Comparison of ENCODE assay signal across 8 mouse cellular contexts in the genomic region with DNA sequence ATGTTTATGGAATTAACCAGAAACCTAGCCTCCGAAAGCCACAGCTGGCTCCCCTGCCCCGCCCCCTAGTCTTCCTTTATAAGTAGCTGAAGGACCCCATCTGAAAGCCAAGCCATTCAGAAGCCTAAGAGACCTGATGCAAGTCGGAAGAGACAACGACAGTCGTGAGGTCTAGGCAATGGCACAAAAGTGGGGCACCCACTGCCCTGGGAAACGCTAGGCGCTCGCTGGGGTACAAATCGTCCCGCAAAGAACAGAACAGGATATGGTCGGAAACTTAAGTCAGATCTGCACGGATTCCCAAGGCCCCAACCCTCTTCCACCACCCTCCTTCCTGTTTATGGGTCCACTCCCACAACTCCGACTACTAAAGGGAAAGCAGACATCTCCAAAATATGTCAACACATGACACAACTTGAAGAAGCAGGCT. TPM values are rescaled to one million over a fixed set of nuclear protein-coding genes. Genes with fewer than 3 reads are reported as not detected.
DNase-seq lines count a peak whose midpoint lies in the region; ATAC-seq and TF ChIP-seq lines count a peak whose summit lies in the region.

No protein-coding gene starts in this region.

- no peak for TF ChIP-seq POLR2A in kidney, adult 2 months (IDR thresholded peaks at IDR 0.05; ENCODE audit: low read depth, low read length)
- TF ChIP-seq POLR2A in MEL (IDR thresholded peaks at IDR 0.05; ENCODE audit: control insufficient read depth in 1 of 2, insufficient read depth in 1 of 2, low read depth in 1 of 2, low read length in 2 of 2, poor library complexity in 1 of 2) (no peak), myocyte (IDR thresholded peaks at IDR 0.05; ENCODE audit: insufficient read length, low read depth) (no peak)

- no peak for ATAC-seq in forebrain, embryonic 11.5 days (replicated peaks; ENCODE audit: low FRiP score)

- no peaks in the 10 kb centered on the region for H3K9me3 ChIP-seq in MEL (replicated peaks; ENCODE audit: insufficient read depth, low read length)
- no peaks in the 10 kb centered on the region for H3K9me3 ChIP-seq in forebrain, embryonic 11.5 days (ENCODE audit: control insufficient read depth, low read length)
- no peaks in the 10 kb centered on the region for H3K9me3 ChIP-seq in limb, embryonic 10.5 days (replicated peaks)

- H3K9ac ChIP-seq in MEL (ENCODE audit: control insufficient read depth, low read depth, low read length, poor library complexity, severe bottlenecking), result peak overlapping the region; percentile 95
- peak overlapping the region; percentile 83 for H3K9ac ChIP-seq in forebrain, embryonic 11.5 days (ENCODE audit: low read length)

- peaks cover 12% of the 10 kb centered on the region; the same call in 1 of the 2 replicates for H3K4me1 ChIP-seq in kidney, adult 2 months (ENCODE audit: control insufficient read depth, insufficient read depth, low read length)
- H3K4me1 ChIP-seq in MEL (ENCODE audit: control insufficient read depth in 1 of 2, insufficient read depth in 2 of 2, low read length in 2 of 2), result peaks cover 5 to 12% of the 10 kb centered on the region in 2 experiments; a peak in 2 of 4 replicates
- H3K4me1 ChIP-seq in forebrain, embryonic 11.5 days (replicated peaks; ENCODE audit: control insufficient read depth, insufficient read depth, low read length), result peaks cover 2% of the 10 kb centered on the region; the same call in 1 of the 2 replicates
- H3K4me1 ChIP-seq in limb, embryonic 10.5 days, result peaks cover 21% of the 10 kb centered on the region

- WGBS in kidney, adult 2 months, result 5% methylated on average over 13 of the region's 13 CpGs
- WGBS in forebrain, embryonic 11.5 days, result 8% methylated on average over 13 of the region's 13 CpGs
- WGBS in limb, embryonic 10.5 days, result 8% methylated on average over 13 of the region's 13 CpGs

- TF ChIP-seq EP300 in MEL (IDR thresholded peaks at IDR 0.05; ENCODE audit: low read depth in 1 of 2, low read length in 2 of 2), result no peak

- H3K4me2 ChIP-seq in forebrain, embryonic 11.5 days (ENCODE audit: low read depth, low read length, severe bottlenecking), result peak overlapping the region; percentile 69
- H3K4me2 ChIP-seq in myocyte (ENCODE audit: low read depth), result peak overlapping the region; percentile 91

- TF ChIP-seq CTCF in kidney, adult 2 months (conservative IDR thresholded peaks at IDR 0.05; ENCODE audit: insufficient read depth, insufficient read length, low read depth, low read length), result no peak
- TF ChIP-seq CTCF in MEL (IDR thresholded peaks at IDR 0.05 in 2 of 3, conservative IDR thresholded peaks at IDR 0.05 in 1 of 3; ENCODE audit: control insufficient read depth in 1 of 3, insufficient read depth in 1 of 3, low read depth in 2 of 3, low read length in 3 of 3, poor library complexity in 1 of 3, severe bottlenecking in 1 of 3), result no peak

- no peaks in the 10 kb centered on the region for H3K27me3 ChIP-seq in kidney, adult 2 months (replicated peaks; ENCODE audit: control insufficient read depth, insufficient read depth, low read length)
- H3K27me3 ChIP-seq in MEL (ENCODE audit: control insufficient read depth in 1 of 2, insufficient read depth in 2 of 2, low read length in 2 of 2) (no peaks in the 10 kb centered on the region; a peak in 1 of 4 replicates), myocyte (ENCODE audit: control insufficient read depth, insufficient read depth, insufficient read length) (no peaks in the 10 kb centered on the region)
- H3K27me3 ChIP-seq in forebrain, embryonic 11.5 days (ENCODE audit: control insufficient read depth, insufficient read depth, low read length), result no peaks in the 10 kb centered on the region
- no peaks in the 10 kb centered on the region for H3K27me3 ChIP-seq in limb, embryonic 10.5 days (ENCODE audit: low read depth, poor library complexity, severe bottlenecking)

- peak overlapping the region; percentile 87 for H3K4me3 ChIP-seq in kidney, adult 2 months (ENCODE audit: insufficient read depth, low read depth, low read length)
- H3K4me3 ChIP-seq in MEL (ENCODE audit: control insufficient read depth in 1 of 2, insufficient read depth in 1 of 2, low read depth in 2 of 2, low read length in 2 of 2), result peak overlapping the region; percentile 90 to 98
- peak overlapping the region; percentile 77 for H3K4me3 ChIP-seq in forebrain, embryonic 11.5 days (ENCODE audit: low read depth, low read length)
- peak overlapping the region; percentile 91 for H3K4me3 ChIP-seq in limb, embryonic 10.5 days
- H3K4me3 ChIP-seq in myocyte, result peak overlapping the region; percentile 92

- H3K79me2 ChIP-seq in MEL (ENCODE audit: control insufficient read depth, insufficient read depth, low read length, poor library complexity), result peaks cover 21% of the 10 kb centered on the region
- H3K79me2 ChIP-seq in myocyte (ENCODE audit: control insufficient read depth, insufficient read depth), result peaks cover 42% of the 10 kb centered on the region

- H3ac ChIP-seq in myocyte (ENCODE audit: control insufficient read depth, insufficient read length), result peak overlapping the region; percentile 88

- DNase-seq in kidney, adult 2 months, result no peak
- DNase-seq in kidney, adult 9 months, result no peak
- DNase-seq in MEL (ENCODE audit: low read depth, low spot score) (no peak), MN1 (ENCODE audit: low spot score) (no peak)
- DNase-seq in forebrain, embryonic 11.5 days (ENCODE audit: low spot score), result no peak
- no peak for DNase-seq in limb, embryonic 10.5 days (ENCODE audit: low spot score)
- DNase-seq in urinary bladder, adult 18-20 months (ENCODE audit: low spot score in 2 of 2), result no peak

- no peaks in the 10 kb centered on the region for H3K36me3 ChIP-seq in kidney, adult 2 months (ENCODE audit: control insufficient read depth, insufficient read depth, low read length)
- H3K36me3 ChIP-seq in MEL (ENCODE audit: control insufficient read depth in 1 of 2, insufficient read depth in 2 of 2, low read length in 2 of 2), result peaks cover 0 to 4% of the 10 kb centered on the region in 2 experiments; a peak in 1 of 4 replicates
- H3K36me3 ChIP-seq in forebrain, embryonic 11.5 days (ENCODE audit: control insufficient read depth, insufficient read depth, low read length), result no peaks in the 10 kb centered on the region
- H3K36me3 ChIP-seq in limb, embryonic 10.5 days, result 0 out of 2 replicates have a peak, but pooled peaks cover 2% of the 10 kb centered on the region
- no peaks in the 10 kb centered on the region for H3K36me3 ChIP-seq in myocyte (ENCODE audit: control insufficient read depth, insufficient read depth)

- no peak for TF ChIP-seq RAD21 in MEL (IDR thresholded peaks at IDR 0.05; ENCODE audit: low read depth, low read length)

- H3K27ac ChIP-seq in kidney, adult 2 months (ENCODE audit: insufficient read depth, low read depth, low read length), result peak overlapping the region; percentile 63
- H3K27ac ChIP-seq in MEL (ENCODE audit: control insufficient read depth, low read depth, low read length), result peak overlapping the region; percentile 70
- H3K27ac ChIP-seq in forebrain, embryonic 11.5 days (ENCODE audit: low read depth, low read length), result no peak overlapping the region
- peak overlapping the region; percentile 96 for H3K27ac ChIP-seq in limb, embryonic 10.5 days

TF ChIP-seq in MEL, 35 proteins besides CTCF, POLR2A, EP300 and RAD21:
- TF ChIP-seq E2F4 (IDR thresholded peaks at IDR 0.05; ENCODE audit: borderline replicate concordance, low read depth, low read length) (no peak), ELF1 (IDR thresholded peaks at IDR 0.05; ENCODE audit: low read depth, low read length) (0 out of 2 replicates have a peak, but pooled peaks have one; percentile 39)

TF ChIP-seq in myocyte, 11 proteins besides CTCF, POLR2A, EP300 and RAD21:
- peak; percentile 62 for TF ChIP-seq POLR2AphosphoS2 (IDR thresholded peaks at IDR 0.05; ENCODE audit: insufficient read length, low read depth)
- no peak for TF ChIP-seq USF1 (IDR thresholded peaks at IDR 0.05; ENCODE audit: low read depth)
- no peak for TF ChIP-seq REST (IDR thresholded peaks at IDR 0.05; ENCODE audit: insufficient read depth, insufficient read length)

RNA-seq across cellular contexts. Expression of gene Lrch1, which starts 1.3 kb away (rescaled TPM):
- polyA plus RNA-seq in kidney, adult 2 months (2012; rRNA removed), result 8.2 and 8.4 TPM in 2 replicates
- 2.8 and 3.3 TPM in 2 replicates for total RNA-seq in MEL (2012; rRNA removed)
- polyA plus RNA-seq in MEL (2012; ENCODE audit: insufficient read depth in 1 of 2, insufficient read length in 2 of 2, low read depth in 1 of 2, low replicate concordance in 2 of 2, missing spikeins in 1 of 2) (1 to 10 TPM in 1 of 2 experiments, not detected in 1; 6.1 TPM), myocyte (2012; fragmentation: generic; extraction: Trizol) (9.9 TPM)
- 7.6 and 8.5 TPM in 2 replicates for polyA plus RNA-seq in forebrain, embryonic 11.5 days (2014; fragmentation: Nextera tagmentation; extraction: Ambion mirVana)
- 7.0 and 9.9 TPM in 2 replicates for polyA plus RNA-seq in limb, embryonic 10.5 days (2016; fragmentation: Nextera tagmentation; extraction: Ambion mirVana)
